Mouse (Mus musculus): ENCODE data around the gene Pik3cd.
"Not testable (repeated sequence)": the region's sequence is repeated elsewhere in the genome, so short reads cannot be mapped to it uniquely, and the experiment has no call there.

Gene Pik3cd

DNA sequence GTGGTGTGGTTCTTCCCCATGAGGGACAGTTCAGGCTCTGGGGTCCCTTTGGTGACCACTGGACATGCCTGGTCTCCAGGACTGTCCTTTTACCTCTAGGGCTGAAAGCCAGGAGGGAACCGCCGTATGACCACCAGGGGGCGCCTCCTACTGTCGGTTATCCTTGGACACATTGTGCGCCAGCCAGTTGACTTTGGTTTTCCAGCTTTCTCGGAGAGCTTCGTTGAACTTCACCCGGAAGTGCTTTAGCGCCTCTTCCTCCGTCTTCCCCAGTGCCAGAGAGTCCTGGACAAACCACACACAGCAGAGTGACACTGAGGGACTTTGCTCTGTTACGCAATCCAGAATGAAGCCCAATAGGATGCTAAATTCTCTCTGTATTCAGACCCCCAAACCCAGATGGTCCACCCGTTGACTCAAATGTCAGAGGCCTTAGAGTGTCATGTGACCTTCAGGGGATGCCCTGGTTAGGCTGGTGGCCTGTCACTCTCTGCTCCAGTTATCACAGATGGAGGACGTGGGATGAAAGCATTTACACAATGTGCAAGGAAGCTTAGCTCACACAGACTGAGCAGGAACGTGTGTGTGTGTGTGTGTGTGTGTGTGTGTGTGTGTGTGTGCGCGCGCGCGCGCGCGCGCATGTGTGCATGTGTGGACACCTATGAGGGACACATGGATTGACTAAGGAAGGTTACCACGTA, 51.7 kb downstream of the Pik3cd start:
- DNase-seq (ENCODE audit: low read depth) = no peak

DNA sequence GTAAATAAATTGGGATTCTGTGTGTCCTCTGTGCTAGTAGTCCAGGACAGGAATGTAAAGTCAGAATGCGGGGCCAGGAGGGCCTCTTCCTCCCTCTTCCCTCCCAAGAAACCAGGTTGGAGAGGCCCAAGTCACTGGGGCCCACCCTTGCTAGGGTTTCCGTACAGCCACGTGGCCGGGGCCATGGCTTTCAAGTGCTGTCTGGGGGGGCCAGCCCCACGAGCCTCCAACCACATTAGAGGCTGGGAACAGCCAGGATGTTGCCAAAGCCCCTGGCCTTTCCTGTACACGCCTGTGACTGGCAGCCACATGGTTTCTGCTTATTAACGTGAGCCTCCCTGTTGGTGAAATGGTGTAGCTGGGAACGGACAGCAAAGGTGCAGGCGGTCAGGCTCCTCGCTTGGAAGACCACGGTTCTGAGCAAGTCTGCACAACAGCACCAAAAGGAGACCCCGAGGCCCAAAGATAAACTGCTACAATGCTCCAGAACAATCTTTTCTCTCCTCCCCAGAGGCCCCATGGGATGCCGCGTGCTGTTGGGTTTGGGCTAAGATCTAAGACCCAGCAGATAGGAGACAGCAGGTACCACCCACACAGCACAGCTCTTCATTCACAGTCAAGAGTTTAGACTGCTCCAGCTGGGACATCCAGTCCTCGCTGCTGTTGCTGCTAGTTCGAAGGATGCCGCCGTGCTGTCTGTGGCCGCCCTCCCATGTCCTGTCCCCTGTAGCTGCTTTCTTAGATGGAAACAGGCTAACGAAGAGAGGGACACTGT, 54.2 kb downstream of the Pik3cd start:
- DNase-seq (ENCODE audit: low read depth) = no peak

DNA sequence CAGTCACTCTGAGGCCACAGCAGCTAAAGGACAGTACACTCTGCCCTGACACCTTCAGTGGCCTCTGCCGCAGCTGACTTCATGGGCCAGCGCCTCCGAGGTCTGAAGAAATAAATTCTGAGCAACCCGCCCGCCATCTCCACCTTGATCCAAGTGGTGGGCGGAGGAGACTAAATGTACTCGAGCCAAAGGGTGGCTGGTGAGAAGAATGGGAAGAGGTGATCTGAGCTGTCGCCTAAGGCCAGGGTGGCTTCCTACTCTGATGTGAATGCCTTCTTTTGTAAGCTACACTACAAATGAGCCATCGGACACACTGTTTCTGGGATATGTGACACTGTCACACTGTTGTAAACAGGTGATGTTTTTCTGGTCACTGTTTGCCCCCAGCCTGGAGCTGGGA, 56.6 kb downstream of the Pik3cd start:
- no peak for DNase-seq (ENCODE audit: low read depth)

DNA sequence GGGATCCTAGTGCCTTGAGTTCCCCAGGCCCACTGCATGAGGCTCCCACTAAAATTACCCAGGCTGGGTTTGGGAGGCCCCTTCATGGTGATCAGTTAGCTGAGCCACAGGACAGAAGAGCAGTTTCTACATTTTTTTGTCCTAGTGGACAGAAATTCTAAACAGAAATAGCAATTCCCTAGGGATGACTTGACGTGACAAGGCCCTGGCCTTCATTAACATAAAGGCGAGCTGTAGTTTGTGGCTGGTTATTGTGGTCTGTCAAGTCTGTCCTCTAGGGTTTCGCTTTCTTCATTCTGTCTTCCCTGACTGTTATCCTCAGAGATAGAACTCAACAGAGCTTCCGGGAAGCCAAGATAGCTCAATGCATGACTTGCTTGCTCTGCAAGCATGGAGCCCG, 60.4 kb downstream of the Pik3cd start:
- DNase-seq (ENCODE audit: low read depth) = no peak

DNA sequence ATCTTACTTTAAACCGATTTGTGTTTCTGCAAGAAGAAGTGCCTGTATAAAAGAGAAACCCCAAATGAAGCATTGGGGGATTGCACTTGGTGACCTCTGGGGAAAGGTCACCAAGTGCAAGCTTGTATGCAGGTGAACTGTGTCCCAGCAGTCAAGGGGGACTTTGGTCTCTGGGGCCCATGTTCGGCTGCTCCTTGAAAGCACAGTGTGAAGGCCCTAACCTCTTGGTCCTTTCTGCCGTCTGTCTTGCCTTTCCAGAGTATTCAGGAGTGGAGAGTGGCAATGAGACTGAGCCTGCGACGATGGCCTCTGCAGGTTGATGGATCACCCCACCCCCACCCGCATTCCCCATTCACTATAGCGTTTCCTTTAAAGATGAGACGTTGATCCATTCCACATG, 61.0 kb downstream of the Pik3cd start:
- DNase-seq (ENCODE audit: low read depth) = no peak

DNA sequence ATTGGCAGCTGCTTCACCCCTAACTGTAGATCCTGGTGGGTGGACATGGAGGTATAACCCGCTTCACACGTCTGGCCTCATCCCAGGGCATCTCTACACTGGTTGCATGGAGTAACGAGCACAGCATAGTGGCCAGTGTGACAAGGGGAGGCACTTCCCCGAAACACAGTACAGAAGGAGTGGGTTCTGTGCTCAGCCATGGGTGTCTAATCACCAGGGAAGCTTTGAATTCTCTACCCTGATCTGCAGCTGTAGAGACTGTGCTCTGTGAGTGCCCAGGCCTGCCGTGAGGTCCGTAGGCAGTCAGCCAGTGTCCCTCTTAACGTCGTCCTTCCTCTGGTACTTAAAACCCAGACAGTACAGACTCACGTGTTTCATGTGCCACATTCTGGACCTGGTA, 61.5 kb downstream of the Pik3cd start:
- DNase-seq (ENCODE audit: low read depth) = no peak

DNA sequence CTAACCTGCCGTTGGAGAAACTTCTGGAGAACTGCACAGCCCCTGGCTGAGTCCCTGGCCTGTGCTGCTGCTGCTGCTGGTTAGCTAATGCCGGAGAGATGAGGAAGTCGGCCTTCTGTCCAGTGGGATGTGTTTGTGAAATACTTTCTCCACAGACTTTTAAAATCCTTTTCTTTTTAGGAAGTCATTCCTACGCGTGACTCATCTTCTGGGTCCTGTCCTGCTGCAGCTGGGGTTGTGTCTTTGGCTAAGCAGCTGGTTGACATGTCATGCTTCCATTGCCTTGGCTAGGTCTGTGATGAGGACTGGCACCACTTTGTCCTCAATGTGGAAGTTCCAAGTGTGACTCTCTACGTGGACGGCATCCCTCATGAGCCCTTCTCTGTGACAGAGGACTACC, 64.4 kb downstream of the Pik3cd start:
- DNase-seq (ENCODE audit: low read depth) = no peak

DNA sequence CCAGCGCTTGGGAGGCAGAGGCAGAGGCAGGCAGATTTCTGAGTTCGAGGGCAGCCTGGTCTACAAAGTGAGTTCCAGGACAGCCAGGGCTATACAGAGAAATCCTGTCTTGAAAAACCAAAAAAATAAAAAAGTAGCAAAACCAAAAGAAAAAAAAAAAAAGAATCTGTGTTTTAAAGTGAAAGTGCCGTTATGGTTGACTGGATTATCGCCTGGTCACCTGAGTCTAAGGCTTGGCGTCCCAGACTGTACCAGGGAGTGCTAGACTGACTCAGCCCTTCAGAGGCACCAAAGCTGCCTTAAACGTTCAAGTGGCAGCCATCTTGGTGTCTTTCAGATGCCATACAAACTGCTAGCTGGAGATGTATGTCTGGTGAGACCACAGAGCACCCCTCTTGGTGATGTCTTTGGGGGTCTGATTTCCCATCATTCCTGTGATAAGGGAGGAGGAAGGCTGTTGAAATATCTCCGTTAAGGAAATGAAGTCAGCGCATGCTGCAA, 66.4 kb downstream of the Pik3cd start:
- no peak for DNase-seq (ENCODE audit: low read depth)

DNA sequence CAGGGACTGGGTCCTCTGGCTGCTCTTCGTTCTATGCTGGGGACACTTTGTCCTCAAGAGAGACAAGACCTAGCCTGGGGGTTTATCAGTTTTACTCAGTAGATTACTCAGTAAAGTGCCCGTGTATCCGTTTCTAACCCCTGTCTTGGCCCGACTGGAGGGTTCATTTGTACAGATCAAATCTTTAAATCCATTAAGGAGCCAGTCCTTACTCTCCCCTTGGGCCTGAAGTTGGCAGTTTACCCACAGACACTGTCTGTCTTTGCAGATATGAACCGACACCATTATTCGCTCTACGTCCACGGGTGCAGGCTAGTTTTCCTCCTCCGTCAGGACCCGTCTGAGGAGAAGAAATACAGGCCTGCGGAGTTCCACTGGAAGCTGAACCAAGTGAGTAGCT, 67.4 kb downstream of the Pik3cd start:
- DNase-seq (ENCODE audit: low read depth) = no peak

DNA sequence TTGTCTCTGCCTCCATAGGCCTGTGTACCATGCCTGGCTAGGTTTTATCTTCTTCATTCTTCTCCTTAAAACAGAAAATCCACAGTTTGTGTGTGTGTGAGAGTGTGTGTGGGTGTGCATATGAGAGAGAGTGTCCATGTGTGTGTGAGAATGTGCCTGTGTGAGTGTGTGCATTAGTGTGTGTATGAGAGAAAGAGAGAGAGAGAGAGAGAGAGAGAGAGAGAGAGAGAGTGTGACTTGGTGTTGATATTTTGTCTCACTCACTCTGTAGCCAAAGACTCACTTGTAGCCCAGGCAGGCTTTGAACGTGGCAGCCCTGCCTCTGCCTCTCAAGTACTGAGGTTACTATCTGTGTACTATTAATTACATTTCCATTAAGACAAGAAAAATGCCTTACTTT, 68.2 kb downstream of the Pik3cd start:
- no peak for DNase-seq (ENCODE audit: low read depth)

DNA sequence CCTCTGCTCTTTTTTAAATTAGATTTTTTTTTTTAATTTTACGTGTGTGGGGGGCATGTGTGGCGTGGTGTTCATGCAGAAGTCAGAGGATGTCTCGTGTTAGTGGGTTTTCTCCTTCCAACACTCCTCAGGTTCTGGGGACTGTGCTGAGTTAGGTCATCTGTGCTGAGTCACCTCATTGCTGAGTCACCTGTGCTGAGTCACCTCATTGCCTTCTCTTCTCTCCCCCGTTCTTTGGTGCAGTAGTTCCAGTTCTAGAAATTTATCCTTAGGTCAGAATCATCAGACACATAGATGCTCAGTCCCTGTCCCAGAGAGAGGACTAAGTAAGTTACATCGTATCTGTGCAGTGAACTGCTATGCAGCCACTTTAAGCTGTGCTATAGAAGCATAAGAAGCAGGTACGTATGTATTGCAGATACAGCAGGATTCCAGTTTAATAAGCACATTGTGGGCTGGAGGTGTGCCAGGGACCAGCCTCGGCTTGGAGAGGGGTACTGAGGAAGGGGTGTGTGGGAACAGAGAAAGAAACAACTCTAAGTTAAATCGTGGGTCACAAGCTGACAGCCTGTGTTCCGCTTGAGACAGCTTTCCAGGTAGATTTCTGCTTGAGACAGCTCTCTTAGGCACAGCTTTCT, 69.6 kb downstream of the Pik3cd start:
- DNase-seq (ENCODE audit: low read depth) = no peak

DNA sequence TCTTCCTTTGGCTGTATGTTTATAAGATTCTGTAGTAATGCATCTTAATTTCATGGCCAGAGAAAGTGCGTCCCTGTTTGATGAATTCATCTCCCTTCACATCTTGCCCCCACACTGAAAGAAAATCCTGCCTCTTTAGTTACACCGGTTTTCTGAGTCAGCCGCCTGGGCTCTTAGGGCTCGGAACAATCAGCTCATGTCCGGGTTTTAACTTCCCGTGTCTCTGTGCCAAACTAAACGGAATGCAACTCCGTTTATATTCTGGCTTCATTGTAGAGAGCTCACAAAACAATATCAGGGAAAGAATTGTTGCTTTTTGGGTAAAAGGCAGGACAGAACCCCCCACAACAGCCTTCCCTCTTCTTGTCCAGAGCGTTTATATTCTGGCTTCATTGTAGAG, 73.6 kb downstream of the Pik3cd start:
- no peak for DNase-seq (ENCODE audit: low read depth)

DNA sequence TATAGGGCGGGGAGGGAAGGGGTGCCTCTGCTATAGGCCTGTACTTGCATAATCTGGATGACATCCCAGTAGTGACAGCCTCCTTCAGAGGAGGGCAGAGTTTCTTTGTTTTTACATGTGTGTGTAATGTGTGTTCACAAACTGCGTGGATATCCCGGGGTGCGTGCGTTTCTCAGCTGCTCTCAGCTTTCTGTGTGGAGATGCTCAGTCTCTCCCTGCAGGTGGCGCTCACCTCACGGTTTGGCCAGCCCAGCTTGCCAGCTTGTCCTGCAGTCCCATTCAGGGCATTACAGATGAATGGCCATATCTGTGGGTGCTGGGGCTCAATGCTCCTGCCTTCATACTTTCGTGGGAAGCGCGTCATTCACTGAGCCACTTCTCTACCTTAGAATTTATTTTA, 74.0 kb downstream of the Pik3cd start:
- peak; percentile 54 for DNase-seq (ENCODE audit: low read depth)

DNA sequence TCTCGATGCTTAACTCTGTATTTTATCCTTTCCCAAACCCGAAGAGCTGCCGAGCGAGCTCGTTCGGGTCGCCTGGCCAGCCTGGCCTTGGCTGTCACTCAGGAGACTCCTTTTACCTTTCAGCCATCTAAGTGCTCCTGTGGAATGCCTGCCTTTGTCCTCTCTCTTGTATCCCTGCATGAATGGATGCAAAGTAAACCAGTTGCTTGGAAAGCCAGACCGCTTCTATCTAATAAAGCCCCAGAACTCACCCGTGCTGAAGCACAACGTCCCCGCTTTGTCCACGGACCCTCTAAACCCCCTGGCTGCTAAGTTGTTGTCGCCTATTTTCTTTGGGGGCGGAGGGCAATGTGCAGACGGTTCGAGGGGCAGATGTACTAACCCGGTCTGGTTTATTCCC, 75.6 kb downstream of the Pik3cd start:
- DNase-seq (ENCODE audit: low read depth) = no peak

DNA sequence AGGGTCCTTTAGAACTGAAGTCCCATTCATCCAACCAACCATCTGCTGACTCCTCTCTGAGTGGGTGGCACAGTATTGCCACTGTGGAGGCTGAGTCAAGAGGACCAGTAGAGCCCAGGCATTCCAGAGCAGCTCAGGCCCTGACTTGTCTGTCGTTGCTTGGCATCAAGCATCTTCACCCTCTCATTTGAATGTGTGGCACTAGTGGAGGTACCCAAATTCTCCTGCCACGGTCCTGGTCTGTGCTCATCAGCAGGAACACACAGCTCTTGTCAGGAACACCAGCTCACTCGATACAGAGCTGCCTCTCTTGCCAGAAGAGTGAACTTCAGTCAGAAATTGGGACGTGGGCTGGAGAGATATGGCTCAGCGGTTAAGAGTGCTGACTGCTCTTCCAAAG, 78.7 kb downstream of the Pik3cd start:
- DNase-seq (ENCODE audit: low read depth) = no peak

DNA sequence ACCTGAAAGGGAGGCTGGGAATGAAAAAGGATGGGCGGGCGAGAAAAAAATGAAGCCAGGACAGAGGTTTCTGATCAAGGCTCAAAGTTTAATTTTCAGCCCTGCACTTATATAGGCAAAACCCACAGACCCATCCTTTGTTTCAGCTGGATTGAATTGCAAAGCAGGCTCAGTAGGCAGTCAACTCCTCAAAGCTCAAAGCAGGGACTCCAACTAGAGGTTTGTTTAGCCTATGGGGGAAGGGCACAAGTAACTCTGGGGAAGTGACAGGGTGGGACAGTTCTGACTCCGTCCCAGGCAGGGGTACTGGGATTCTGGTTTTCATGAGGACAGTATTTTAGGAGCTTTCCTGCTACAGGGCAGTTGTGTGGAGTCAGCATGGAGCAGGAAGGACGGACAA, 81.1 kb downstream of the Pik3cd start:
- no peak for DNase-seq (ENCODE audit: low read depth)

DNA sequence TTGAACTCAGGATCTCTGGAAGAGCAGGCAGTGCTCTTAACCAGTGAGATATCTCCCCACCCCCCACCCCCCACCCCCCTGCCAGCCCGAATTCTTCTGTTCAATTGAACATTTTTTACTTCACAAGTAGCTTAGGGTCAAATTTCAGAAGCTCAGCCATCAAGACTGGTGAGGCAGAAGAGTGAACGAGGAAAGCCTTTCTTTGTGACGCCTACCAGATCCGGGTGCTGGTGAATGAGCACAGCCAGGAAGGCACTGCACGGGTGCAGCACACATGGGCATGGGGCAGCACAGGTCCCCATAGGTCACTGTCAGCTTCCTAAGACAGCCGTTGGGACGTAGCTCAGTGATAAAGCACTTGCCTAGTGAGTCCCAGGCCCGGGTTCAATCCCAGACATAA, 82.4 kb downstream of the Pik3cd start:
- no peak for DNase-seq (ENCODE audit: low read depth)

DNA sequence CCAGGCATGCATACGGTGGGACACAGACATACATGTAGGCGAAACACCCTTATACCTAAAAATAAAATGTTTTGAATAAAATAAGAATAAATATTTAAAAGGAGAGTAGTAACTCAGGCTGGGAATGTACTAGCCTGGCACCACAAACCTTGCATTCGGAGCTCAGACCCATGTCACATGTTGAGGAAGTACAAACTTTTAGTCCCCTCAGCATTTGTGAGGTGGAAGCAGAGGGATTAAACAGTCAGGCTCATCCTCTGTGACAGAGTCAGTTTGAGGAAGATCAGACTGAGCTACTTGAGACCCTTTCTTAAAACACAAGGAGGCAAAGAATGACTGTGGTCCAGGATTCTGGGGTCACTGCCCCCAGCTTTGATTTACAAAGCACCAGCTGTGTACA, 85.4 kb downstream of the Pik3cd start:
- not testable (repeated sequence) for DNase-seq (ENCODE audit: low read depth)

DNA sequence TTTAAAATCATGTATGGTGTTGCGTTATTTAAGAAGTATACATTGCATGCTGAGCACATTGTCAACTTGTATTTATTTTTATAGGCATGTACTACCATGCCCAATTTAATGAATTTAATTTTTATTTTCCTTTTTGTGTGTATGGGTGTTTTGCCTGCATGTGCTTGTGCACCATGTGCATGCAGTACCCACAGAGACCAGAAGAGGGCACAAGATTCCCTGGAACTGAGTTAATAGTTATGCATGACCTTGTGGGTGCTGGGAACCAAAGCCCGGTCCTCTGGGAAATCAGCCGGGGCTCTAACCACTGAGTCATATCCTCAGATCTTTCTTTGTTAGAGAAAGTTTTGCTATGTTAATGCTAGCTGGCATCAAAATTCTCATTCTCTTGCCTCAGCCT, 87.5 kb downstream of the Pik3cd start:
- no peak for DNase-seq (ENCODE audit: low read depth)

DNA sequence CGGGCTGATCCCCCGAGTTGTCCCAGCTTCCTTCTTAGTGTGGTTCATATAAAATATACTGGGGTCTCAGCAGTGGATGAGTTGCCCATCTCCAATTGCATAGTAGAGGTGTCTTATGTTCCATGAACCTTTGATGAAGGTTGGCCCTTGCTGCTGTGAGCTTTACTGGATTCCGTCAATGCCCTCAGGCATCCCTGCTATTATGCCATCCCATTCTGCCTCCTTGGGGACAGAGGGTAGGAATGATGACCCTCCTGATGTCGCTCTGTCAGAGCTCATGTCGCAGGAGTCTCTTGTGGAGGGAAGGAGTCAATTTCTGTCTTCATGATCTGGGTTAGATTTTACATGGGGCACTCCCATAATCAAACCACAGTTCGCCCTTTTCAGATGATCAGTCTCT, 88.9 kb downstream of the Pik3cd start:
- not testable (repeated sequence) for DNase-seq (ENCODE audit: low read depth)

DNA sequence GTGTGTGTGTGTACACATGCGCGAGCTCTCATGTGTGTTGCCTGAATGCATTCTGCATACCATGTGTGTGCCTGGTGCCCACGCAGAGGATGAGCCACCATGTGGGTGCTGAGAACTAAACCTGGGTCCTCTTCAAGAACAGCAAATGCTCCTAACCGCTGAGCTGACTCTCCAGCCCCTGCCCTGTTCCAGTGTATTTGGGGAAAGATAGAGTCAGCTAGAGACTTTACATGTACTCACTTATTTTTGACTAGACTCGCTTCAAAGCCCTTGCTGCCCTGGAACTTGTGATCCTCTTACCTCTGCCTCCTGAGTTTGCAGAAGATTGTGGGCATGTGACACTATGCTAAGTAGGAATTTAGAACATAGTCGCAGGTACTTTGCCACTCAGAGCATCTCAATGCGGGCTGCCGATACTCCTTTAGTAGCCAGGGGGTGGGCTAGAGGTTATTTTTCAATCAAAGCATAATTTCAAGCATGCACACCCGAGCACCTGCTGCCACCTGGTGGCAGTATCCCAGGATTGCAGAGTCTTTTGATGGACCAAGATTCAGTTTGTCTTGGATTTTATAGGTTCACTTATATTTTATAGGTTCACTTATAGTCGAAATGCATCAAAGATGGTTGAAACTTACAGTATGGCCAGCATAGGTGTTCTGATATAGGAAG, 90.9 kb downstream of the Pik3cd start:
- peak; percentile 49 for DNase-seq (ENCODE audit: low read depth)

DNA sequence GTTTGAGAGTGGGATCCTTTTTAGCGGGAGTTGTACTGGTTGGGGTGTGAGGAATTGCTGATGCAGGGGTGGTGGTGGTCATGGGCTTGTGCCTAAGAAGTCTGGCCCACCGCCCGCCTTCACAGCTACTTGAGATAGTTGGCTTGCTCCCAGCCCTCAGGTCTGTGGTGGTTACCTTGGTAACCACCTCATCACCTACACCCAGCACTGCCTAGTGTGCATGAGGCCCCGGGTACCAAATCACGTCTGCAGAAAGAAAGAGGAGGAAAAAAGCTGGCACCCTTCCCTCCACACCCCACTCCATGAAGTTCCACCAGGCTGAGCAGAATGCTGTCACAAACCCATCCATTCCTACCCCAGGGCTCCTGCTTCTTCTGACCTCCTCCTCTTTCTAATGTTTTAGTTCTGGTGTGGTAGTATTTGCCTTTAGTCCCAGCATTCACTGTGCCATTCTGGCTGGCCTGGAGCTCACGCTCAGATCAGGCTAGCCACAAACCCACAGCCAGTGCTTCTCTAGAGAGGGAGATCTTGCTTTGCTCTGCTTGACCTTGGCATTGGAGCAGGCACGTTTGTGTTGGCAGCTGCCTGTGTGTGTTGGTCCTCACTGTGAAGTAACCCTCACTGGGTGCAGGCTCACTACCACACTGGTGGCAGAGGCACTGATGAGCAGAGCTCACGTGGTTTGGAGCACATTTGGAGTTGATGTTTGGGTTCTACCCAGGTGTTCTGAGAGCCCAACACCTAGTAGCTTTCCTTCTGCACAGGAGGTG, 92.9 kb downstream of the Pik3cd start:
- DNase-seq (ENCODE audit: low read depth) = no peak

All from c-Kit-positive CD71-negative TER-119-negative erythroid progenitor cells, embryonic 14.5 days (primary cell).